Mouse (Mus musculus): Measurements from ENCODE around the gene Ptn.
"Not testable (repeated sequence)": the region's sequence is repeated elsewhere in the genome, so short reads cannot be mapped to it uniquely, and the experiment has no call there.

The Ptn gene

GRCm38 (mm10) chr6:36755001-36755885 is 54.8 kb downstream of the Ptn start:
- DNase-seq (ENCODE audit: low spot score in 2 of 2), result no peak

- DNase-seq (ENCODE audit: low spot score in 2 of 2), result no peak
Measured at GRCm38 (mm10) chr6:36752887-36753286, 57.1 kb downstream of the Ptn start.

GRCm38 (mm10) chr6:36739811-36740210 is 70.2 kb downstream of the Ptn start:
- no peak for DNase-seq (ENCODE audit: low spot score in 2 of 2)

- DNase-seq (ENCODE audit: low spot score in 2 of 2), result no peak
Measured at GRCm38 (mm10) chr6:36736763-36737162, 73.3 kb downstream of the Ptn start.

GRCm38 (mm10) chr6:36735622-36736021 is 74.4 kb downstream of the Ptn start:
- DNase-seq (ENCODE audit: low spot score in 2 of 2), result not testable (repeated sequence)

GRCm38 (mm10) chr6:36729811-36730210 is 80.2 kb downstream of the Ptn start:
- DNase-seq (ENCODE audit: low spot score in 2 of 2), result not testable (repeated sequence)

- DNase-seq (ENCODE audit: low spot score in 2 of 2), result no peak
Measured at GRCm38 (mm10) chr6:36728079-36728478, 81.9 kb downstream of the Ptn start.

GRCm38 (mm10) chr6:36725509-36726160 is 84.4 kb downstream of the Ptn start:
- DNase-seq (ENCODE audit: low spot score in 2 of 2), result no peak

- no peak for DNase-seq (ENCODE audit: low spot score in 2 of 2)
Measured at GRCm38 (mm10) chr6:36722769-36723549, 87.1 kb downstream of the Ptn start.

- no peak for DNase-seq (ENCODE audit: low spot score in 2 of 2)
Measured at GRCm38 (mm10) chr6:36713329-36713728, 96.7 kb downstream of the Ptn start.

GRCm38 (mm10) chr6:36695481-36695880 is 114.5 kb downstream of the Ptn start:
- no peak for DNase-seq (ENCODE audit: low spot score in 2 of 2)

GRCm38 (mm10) chr6:36691497-36691896 is 118.5 kb downstream of the Ptn start:
- no peak for DNase-seq (ENCODE audit: low spot score in 2 of 2)

GRCm38 (mm10) chr6:36690941-36691340 is 119.1 kb downstream of the Ptn start:
- no peak for DNase-seq (ENCODE audit: low spot score in 2 of 2)

GRCm38 (mm10) chr6:36676710-36677691 is 133.0 kb downstream of the Ptn start:
- DNase-seq (ENCODE audit: low spot score in 2 of 2), result no peak

- no peak for DNase-seq (ENCODE audit: low spot score in 2 of 2)
Measured at GRCm38 (mm10) chr6:36672399-36673221, 137.4 kb downstream of the Ptn start.

GRCm38 (mm10) chr6:36671274-36671673 is 138.7 kb downstream of the Ptn start:
- DNase-seq (ENCODE audit: low spot score in 2 of 2), result no peak
